Mouse (Mus musculus): Measurements from ENCODE around the gene Plcg2. TPM values are rescaled to one million over a fixed set of nuclear protein-coding genes. Genes with fewer than 3 reads are reported as not detected.

Plcg2 gene
- total RNA-seq, 4 experiments from 2014 or later: 0.51 to 0.74 (median 0.67) TPM

Small RNAs within 50 kb of the gene (microRNA-seq; reads per million reads assigned to microRNA genes)
- gene Gm27361 (not detected), gene Mir7077 (not detected), gene Mir7078 (not detected)

Other genes starting within 250 kb of the Plcg2 start
- 1 to 10 TPM; 3.8 to 7.3 (median 6.2) TPM for gene Cmip, start 241.2 kb upstream of the Plcg2 start, total RNA-seq (2022)
- gene Sdr42e1, start 175.4 kb downstream of the Plcg2 start, total RNA-seq (2022): under 1 TPM; 0.13 to 0.31 (median 0.27) TPM
- not detected for gene Hsd17b2, start 203.6 kb downstream of the Plcg2 start, total RNA-seq (2022)

Measured in gastrocnemius, adult 8-10 months (tissue).